Mouse (Mus musculus) right cerebral cortex, adult 18-20 months (tissue): ENCODE measurements at regions not wholly inside any gene's neighbourhood (a gene's known extent, or its start where the extent isn't known, plus 50 kb on each side); places are given as distances from the start of the nearest gene placed in this dataset.
"Not testable (repeated sequence)": the region's sequence is repeated elsewhere in the genome, so short reads cannot be mapped to it uniquely, and the experiment has no call there.

Source experiments
- DNase-seq: peaks from one replicate; pipeline ENCODE4 v3.0.0; 2022; ENCODE audit warnings: mixed read lengths

DNA sequence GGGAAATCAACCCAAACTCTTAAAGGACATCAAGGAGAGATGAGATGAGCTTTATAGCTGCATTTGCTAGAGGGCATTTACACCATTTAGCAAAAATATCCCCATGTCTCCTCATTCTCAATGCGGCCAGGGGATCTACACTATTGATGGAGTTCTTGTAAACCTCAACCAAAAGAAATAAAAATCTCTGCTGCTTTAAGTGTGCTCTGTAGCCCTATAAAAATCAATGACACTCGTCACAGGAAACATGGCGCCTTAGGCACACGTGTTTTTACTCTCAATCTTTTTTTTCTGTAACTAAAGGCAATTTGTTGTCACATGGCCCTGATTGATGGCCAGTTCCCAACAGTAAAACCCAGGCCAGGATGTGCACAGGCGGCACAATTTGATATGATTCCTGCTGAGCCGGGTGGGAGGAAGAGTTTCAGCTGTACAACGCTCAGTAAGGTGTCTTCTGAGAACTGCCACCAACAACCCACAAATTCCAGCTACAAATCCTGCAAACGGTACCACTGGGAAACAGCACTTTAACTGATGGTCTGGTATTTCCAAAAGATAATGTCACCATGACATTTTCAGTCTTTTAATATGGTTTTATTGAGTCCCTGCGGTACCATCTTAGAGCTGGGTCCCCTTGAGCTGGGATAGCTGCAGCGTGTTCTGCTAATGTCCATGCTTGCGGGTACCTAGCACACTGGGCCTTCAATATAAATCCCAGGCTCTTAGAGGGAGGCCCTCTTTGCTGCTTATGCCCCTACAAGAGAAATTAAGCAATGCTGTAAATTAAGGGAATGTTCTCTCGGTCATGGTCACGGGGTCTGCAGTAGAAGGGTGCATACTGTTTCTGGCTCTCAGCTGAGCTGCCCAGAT is 78.8 kb downstream of the Tpbg start:
- no peak for DNase-seq

DNA sequence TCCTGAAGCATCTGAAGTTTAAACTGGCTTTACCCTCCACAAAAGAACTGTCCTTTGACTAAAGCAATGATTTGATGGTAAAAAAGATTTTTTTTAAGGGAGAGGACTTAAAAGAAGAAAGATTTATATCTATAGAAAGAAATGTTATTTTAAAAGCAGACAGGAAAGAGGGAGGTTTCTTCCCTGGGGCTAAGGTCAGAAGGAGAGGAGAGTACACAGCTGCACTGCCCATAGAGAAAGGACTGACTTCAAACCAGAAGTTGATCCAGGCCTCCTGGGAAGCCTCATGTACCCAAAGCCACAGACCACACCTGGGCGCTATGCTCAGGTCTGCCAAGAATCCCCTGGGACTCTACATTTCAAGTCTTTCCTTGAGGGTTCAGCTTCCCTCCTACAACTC is 83.1 kb downstream of the Tpbg start:
- no peak for DNase-seq

DNA sequence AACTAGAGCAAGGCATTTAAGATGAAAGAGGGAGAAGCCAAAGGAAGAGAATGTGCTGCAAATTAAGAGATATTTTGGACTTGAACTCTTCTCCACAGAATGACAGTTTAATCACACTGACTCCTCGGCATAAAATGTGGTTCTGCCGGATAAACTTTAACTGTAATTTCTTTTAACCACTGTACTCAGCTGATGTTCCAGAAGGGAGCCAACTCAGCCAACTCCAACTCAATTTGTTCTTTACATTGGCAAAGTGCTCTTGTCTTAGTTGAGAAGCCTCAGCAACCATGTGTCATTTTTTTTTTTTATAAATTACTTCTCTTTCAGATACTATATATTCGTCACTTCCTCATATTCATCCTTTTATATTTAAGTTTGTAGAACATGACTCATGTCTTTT is 90.0 kb downstream of the Tpbg start:
- peak; percentile 26 for DNase-seq

DNA sequence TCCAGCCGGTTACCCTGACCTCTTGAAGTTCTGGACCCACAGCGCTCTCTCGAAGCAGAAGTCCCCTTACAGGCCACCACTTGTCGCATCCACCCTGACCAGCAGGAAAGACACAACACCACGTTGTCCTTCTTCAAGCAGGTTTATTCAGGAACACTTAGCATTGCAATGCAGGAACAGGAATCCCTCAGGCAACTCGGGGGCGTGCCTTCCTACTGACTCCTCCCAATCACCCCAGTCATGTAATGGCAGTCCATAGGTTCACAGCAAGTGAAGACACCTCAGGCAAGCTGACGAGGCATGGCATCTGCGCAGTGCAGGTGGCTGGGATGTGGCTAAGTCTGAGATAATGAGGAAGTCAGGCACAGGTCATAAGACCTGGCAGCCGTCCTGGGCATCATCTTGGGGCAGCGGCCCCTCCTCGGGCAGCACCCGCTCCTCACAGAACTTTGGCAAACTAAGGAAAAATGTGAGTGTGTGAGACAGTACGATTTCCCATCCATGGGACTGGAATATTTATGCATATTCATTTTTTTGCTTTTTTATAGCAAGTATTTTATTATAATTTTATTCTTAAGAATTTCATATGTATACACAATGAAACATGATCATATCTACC is 101.0 kb downstream of the Tpbg start:
- DNase-seq, result not testable (repeated sequence)

DNA sequence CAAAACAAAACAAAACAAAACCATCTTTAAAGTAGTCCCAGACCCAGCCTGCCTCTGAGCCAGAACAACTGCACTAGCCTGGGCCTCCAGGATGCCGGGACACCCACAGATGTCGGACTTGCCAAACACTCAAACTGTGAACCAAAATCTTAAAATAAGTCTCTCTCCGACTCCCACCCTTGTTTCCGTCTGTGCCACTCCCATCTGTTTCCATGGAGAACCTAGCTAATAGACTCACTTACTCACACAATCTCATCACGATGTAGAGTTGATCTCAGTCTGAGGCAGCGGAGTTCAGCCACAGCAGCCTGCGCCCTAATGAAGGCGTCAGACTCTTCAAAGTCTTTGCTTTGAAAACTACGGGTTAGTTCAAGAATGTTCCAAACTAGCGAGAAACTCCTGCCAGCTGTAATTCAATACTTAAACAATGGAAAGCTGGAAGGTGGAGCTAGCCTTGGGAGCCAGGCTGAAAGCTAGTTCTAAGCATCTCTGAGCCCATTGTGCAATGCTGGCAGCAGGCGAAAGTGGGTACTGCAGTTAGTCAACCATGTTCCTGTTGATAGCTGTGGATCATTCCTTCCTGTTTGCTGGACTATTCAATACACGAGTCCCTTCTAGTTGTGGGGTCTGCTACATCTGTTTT is 106.4 kb downstream of the Tpbg start:
- peak; percentile 76 for DNase-seq

DNA sequence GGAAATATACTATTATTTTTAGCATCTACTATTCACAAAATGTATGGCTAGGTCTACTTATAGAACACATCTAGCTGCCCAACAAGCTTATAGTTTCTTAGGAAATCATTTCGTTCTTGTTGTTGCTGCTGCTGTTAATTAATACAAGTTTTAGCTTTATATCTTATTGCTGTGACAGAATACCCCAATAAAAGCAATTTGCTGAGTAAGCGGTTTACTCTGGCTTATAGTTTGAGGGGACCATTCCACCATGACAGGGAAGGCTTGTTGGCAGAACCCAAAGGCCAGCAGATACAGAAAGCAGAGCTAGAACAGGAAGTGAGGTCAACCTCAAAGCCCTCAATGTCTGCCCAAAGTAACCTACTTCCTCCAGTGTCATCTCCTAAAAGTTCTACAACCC is 109.6 kb downstream of the Tpbg start:
- no peak for DNase-seq

DNA sequence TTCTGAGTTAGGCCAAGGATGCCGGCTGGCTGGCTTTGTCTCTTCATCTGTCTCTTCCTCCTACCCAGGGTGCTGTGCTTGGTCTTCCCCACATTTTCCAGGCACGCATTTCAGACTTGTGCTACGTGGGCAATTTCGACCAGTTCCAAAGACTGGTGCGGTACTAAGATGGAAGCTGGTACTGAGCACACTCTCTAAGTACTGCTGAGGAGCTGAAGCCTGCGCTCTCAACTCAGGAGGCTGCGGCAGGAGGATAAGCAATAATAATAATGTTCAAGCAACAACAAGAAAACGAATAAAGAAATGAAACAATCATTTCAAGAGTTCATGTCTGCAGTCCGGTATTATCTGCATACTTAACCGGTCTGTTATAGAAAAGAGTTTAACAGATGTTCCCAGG is 127.9 kb downstream of the Tpbg start:
- no peak for DNase-seq

DNA sequence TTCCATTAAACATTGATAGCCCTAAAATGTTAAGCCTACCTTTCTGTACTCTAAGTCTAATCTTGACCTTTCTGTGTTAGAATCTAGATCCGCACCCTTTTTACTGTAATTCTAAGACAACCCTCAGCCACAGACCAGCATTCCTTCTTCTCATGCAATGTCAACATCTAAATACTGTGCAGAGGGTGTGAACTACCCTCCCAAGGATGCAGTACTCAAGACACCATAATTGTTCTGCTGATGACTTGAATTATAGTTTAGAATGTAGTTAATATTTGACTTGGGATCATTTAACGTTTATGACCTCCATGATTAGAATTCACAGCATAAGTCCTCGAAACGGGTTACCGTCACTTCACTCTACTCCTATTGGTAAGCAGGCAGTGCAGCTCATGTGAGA is 139.2 kb downstream of the Tpbg start:
- no peak for DNase-seq

DNA sequence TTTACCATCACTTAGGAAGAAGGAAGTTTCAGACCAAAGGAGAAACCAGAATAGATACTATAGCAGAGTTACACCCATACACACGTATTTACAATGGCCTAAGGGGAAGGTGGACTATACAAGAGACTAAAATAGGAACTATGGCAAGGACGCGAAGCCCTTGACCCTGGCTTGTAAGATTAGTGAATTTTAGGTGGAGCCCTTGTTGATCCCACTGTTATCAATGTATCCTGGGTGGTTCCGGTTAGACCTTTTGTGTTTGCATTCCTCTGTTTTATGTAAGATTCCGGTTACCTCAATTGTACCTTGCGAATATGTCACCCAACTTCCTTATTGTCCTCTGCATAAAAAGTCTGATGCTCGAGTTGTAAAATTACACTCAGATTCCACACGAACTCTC is 141.3 kb downstream of the Tpbg start:
- DNase-seq, result not testable (repeated sequence)

DNA sequence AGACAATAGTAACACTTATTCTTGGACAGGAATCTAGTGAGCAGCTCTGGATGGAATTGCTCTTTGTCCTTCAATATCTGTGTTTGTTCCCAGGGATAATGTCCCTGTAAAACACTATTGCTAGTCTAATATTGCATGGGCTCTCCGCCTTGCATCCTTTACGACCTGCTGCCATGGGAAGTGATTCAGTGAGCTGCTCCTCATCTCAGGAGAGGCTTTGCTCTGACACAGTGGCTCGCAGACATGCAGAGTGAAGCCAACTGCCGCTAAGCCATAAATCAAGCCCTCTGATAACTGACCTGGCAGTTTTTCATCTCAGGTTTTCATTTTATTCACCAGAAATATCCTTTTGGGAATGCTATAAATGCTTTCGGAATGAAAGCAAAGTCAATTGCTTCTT is 143.5 kb downstream of the Tpbg start:
- DNase-seq, result no peak

DNA sequence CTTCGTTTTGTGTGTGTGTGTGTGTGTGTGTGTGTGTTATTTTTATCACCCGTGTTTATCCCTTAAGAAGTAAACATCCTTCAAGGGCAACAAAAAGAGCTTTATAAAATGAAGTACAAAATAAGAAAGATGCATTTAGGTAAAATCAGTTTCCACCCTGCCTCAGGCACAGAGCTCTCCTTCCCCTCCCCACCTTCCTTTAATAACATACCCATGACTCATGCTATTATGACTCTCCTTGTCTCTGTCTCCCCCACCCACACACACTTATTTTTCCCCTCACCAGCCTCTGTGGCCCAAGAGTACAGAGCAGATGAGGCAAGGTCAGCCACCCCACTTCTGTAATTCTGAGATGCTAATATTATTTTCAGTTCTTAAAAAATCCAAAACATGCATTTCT is 144.0 kb downstream of the Tpbg start:
- peak; percentile 4 for DNase-seq

DNA sequence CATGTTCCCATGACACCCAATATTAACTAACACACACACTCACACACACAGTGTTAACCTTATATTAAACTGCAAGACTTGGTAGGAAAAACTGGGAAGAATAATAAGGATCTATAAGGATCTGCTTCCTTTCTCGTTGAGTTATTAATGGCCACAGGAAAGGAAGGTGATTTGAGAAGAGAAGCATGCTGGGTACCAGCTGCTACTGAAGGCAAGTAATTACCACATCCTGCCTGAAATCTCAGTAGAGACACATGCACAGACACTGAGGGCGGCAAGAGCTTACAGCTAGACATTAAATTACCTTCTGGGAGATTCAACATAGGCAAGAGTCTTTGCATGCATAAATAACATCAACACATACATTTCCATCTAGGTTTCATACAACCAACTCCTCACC is 160.8 kb downstream of the Tpbg start:
- no peak for DNase-seq

DNA sequence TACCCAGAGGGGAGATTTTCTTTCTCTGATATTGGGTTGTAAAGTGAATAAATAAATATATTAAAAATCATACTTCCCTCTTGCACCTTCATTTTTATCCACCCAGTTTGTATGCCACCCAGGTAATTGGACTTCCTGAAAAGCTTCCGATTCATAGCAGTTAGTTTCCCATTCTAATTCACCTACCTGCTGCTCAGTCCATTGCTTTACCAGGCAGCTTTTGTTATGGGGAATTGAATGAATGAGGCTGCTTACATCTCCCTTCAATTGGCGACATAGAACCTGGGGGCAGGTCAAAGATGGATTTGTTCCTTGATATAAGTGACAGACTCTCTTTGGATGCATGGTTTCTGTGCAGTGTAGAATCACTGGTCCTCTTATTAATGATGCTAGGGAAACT is 169.5 kb downstream of the Tpbg start:
- DNase-seq, result no peak

DNA sequence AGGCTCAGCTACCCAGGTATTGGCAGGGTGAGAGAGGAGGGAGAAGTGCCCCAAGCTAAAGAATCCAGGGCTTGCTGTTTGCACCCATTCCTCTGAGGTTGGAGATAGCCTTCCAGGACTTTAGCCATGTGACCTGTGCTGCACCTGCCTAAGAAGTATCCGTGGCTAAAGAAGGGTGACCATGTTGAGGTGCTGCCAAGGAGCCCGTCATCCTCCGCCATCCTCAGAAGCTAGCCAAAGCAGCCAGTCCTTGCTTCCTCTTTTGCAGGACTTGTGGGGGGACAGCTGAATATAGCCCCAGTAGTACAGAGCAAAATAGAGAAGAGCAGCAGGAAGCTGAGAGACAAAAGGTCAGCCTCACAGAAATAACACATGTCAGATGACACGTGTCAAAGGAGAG is 173.7 kb downstream of the Tpbg start:
- DNase-seq, result no peak

DNA sequence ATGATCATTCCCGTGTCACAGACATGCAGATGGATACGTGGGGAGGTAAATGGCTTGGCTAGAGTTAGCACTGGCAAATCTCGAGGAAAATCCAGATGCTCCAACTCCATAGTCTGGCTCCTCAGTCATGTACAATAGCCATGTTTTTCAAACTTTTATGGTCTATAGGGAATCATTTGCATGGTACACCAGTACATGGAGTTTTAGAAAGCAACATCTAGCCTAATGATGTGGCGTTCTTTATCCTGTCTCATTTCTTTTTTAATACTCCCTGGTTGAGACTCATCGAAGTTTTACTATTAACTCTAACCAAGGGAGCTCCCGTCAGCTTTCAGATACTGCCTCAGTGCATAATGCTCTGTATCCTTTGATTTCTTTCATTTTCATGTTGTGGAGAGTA is 178.0 kb downstream of the Tpbg start:
- no peak for DNase-seq

DNA sequence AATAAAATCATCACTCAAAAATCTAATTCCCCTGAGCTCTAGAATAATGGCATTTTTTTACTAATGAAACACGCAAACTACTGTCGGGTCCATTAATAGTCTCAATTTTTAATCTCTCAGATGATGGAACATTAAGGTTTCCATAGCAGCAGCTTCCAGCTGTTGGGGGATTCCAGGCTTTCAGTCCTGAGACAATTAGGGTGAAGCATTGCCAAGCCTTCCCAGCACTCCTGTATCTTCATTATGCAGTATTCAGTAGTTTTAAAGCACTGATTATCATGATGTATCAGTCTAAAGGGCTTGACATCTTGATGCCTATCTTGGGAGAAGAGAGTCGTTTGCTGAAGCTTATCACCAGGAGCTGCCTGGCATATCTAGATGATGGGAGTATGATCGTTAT is 178.6 kb downstream of the Tpbg start:
- no peak for DNase-seq

DNA sequence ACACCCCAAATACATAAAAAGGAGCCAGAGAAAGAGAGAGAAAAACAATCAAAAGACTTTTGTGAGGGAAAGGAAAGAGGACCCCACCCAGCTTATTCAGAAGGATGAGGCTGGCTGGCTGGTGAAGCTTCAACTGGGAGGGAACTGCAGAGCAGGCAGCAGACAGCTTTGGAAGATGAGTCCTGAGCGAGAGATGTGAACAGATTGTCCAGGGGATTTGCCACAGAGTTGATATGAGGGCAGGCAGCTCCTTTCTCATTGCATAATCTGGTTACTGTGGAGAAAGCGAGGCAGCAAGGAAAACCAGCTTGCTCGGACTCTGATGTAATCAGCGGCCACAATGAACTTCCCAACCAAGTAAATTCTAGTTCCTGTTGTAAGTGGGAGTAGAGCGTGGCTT is 188.6 kb downstream of the Tpbg start:
- DNase-seq, result peak; percentile 12

DNA sequence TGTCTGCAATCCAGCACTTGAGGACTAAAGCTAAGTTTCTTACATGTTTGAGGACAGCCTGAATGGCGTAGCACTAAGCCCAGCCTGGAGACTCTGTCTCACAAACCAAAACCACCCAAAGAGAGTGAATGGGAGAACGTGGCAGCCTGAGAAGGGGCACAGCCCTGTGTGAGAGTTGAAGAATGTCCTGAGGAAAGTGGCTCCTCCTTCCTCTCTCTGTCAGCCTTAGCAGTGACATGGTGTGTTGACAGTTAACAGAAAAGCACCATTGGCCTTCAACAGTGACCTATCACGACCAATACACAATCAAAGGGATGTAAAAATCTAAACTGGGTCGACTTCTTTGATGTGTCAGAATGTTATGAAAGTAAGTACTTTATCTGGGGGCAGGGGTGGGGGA is 201.9 kb downstream of the Tpbg start:
- no peak for DNase-seq

DNA sequence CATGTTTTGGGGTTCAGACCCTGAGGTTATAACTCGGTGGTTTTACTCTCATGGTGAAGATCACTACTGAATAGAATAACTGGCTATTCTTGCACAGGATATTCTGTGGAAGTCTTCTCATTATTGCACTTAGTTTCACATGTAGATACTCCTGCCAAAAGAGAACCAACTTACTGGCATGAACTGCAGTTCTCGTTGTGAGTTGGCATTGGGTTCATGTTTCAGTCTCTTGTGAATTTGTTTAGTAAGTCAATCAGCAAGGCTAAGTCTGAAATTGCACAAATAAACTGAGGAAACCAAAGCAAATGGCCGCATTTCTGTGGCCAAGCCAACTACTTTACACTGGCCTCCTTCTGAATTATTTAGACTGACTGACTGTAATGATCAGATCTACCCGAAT is 215.9 kb downstream of the Tpbg start:
- DNase-seq, result no peak

DNA sequence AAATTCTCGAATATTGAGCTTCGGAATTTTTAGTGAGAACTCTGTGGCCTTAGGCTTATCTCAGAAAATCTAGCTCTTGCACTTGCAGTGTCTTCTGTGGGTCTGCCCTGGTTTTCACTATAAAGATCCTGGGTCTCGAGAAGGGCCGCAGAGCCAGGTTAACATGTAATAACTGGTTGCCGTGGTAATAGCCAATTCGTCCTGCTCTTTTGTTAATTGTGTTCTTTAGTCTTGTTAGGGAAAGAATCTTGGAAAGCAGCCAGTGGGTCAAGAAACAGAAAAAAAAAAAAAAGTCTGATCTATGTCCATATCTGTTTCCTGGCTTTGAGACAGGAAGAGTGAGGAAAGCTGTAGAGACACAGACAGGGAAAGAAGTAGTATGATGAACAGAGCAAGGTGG is 217.9 kb downstream of the Tpbg start:
- no peak for DNase-seq

DNA sequence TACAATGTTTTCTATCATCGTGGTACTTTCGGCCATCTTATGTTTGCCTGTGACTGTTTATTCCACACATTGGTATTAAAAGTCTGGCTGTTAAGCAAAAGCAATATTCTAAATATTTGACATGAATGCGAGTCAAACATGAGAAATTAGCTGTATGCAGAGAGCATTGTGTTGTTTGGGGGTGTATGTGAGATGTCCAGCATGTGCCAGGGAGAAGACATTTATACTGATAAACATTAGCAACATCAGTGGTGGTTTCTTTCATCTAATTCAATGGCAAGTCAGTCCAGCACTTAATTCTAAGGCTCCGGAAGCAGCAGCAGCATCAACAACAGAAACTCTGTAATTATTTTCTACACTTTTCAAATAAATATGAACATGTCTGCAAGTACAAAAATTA is 219.1 kb downstream of the Tpbg start:
- DNase-seq, result no peak

DNA sequence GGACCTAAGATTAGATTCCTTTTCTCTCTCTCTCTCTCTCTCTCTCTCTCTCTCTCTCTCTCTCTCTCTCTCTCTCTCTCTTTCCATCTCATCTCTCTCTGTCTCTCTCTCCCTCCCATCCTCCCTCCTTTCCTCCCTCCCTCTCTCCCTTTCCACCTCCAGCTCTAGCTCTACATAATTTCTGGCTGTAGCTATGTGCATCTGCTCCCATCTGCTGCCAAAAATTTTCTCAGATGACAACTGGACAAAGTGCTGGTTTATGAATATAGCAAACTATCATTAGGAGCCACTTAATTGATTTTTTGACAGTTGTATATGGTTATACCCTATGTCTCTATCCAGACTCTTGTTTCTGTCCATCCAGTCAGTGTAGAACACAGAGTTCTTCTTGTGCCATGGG is 237.1 kb downstream of the Tpbg start:
- DNase-seq, result no peak

DNA sequence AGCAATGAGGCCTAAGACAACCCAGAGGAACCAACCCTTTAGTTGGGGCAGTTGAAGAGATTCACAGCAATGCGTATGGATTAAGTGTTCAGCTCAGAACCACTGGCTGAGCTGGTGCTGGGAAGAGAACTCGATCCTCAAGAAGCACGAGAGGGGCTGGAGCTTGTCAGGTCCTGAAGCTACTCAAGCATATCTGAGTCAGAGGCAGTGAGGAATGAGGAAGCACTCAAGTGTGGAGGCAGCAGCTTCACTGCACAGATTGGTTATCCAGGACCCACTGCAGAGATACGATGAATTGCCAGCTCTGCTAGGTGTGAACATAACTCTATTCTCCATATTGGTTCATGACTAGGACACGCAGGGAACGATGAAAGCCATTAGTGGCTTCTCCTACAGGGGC is 239.7 kb downstream of the Tpbg start:
- DNase-seq, result no peak

DNA sequence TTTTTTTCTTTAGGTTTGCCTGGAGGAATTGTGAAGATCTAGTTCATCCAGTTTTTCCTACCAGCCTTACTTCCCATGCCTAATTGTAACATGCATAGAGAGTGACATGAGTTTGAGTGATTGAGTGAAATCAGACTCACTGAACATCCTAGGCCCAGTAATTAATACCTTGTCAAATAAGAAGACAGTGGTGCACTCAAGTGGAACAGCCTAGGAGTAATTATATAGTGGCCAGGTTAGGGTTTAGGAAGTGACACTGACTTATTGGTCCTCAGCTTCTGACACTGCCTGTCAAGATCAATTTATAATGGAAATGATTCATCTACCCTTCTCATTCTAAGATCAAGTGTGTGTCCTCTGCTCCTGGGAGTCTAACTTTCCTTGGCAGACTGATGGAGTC is 250.8 kb downstream of the Tpbg start:
- DNase-seq, result no peak
